Mouse (Mus musculus) embryonic facial prominence, embryonic 13.5 days (tissue): ENCODE measurements around the gene AW146154. TPM values are rescaled to one million over a fixed set of nuclear protein-coding genes. Genes with fewer than 3 reads are reported as not detected.

Experiments used
- polyA plus RNA-seq: library from polyadenylated mRNA; unstranded; fragments of >200 nt; fragmentation: Nextera tagmentation; extraction: Ambion mirVana; gene quantifications from 2 replicates; pipeline ENCODE4 v1.2.1, GENCODE M21; 2015

AW146154 gene
- polyA plus RNA-seq, 1 experiment from 2014 or later = 10.7 TPM

Other genes with a start within 250 kb of the AW146154 start
- 11.2 and 13.2 TPM in 2 replicates for gene AI987944, start 106.5 kb downstream of the AW146154 start, polyA plus RNA-seq
- 0.21 and 0.48 TPM in 2 replicates for gene Vmn2r57, start 51.2 kb downstream of the AW146154 start, polyA plus RNA-seq
- 0.10 and 0.17 TPM in 2 replicates for gene Gm20449, start 473 bp downstream of the AW146154 start, polyA plus RNA-seq
- gene Gm6871, start 73.8 kb upstream of the AW146154 start, polyA plus RNA-seq = not detected in 2 replicates
- 13.2 and 16.1 TPM in 2 replicates for gene 2610021A01Rik, start 99.3 kb upstream of the AW146154 start, polyA plus RNA-seq
- 15.3 and 15.6 TPM in 2 replicates for gene Zfp788, start 133.3 kb upstream of the AW146154 start, polyA plus RNA-seq